Mouse (Mus musculus): ENCODE measurements around the gene Zfp64.

GRCm38 (mm10) chr2:168881927-168882326, 73.5 kb downstream of the Zfp64 start:
- TF ChIP-seq CTCF (IDR thresholded peaks at IDR 0.05; ENCODE audit: extremely low read depth, insufficient read depth, low read length) (peak; percentile 64), POLR2A (IDR thresholded peaks at IDR 0.05; ENCODE audit: extremely low read depth, insufficient read depth, low read length) (no peak)
